Mouse (Mus musculus): ENCODE measurements around the gene Erich4. TPM values are rescaled to one million over a fixed set of nuclear protein-coding genes. Genes with fewer than 3 reads are reported as not detected.

The Erich4 gene
- polyA plus RNA-seq, 1 experiment from 2014 or later = 0.32 TPM

GRCm38 (mm10) chr7:25626509-25627430 lies 11.1 kb upstream of the Erich4 start, which contains the start of gene B3gnt8:
Gene B3gnt8 (plus strand): TSS chr7:25626654.
- WGBS = 12% methylated on average over 29 of the region's 29 CpGs
- Histone ChIP-seq H3K9ac (ENCODE audit: low read depth, low read length) (peak within 1 kb of the TSS; percentile 64), H3K4me2 (replicated peaks; ENCODE audit: low read depth, low read length) (peak within 1 kb of the TSS; percentile 70), H3K36me3 (ENCODE audit: control insufficient read depth, insufficient read depth, low read length) (peaks cover 56% of the 10 kb centered on the region), H3K9me3 (ENCODE audit: control insufficient read depth, low read length) (no peaks in the 10 kb centered on the region), H3K27ac (ENCODE audit: low read depth, low read length) (peak within 1 kb of the TSS; percentile 59; the same call in 1 of the 2 replicates), H3K4me3 (ENCODE audit: low read length) (peak within 1 kb of the TSS; percentile 43), H3K27me3 (ENCODE audit: control insufficient read depth, insufficient read depth, low read length) (no peaks in the 10 kb centered on the region), H3K4me1 (ENCODE audit: control insufficient read depth, insufficient read depth, low read length) (peaks cover 20% of the 10 kb centered on the region; the same call in 1 of the 2 replicates)
- ATAC-seq (ENCODE audit: low FRiP score, low TSS enrichment) = peak; percentile 45

- H3K36me3 ChIP-seq (ENCODE audit: control insufficient read depth, insufficient read depth, low read length) = peaks cover 56% of the 10 kb centered on the region
- H3K4me2 ChIP-seq (replicated peaks; ENCODE audit: low read depth, low read length) = no peak overlapping the region
- H3K9me3 ChIP-seq (ENCODE audit: control insufficient read depth, low read length) = no peaks in the 10 kb centered on the region
- H3K4me3 ChIP-seq (ENCODE audit: low read length) = no peak overlapping the region
- 81% methylated on average over 10 of the region's 10 CpGs for WGBS
- H3K9ac ChIP-seq (ENCODE audit: low read depth, low read length) = no peak overlapping the region
- ATAC-seq (ENCODE audit: low FRiP score, low TSS enrichment) = no peak
- peaks cover 20% of the 10 kb centered on the region; the same call in 1 of the 2 replicates for H3K4me1 ChIP-seq (ENCODE audit: control insufficient read depth, insufficient read depth, low read length)
- peak overlapping the region; percentile 59; the same call in 1 of the 2 replicates for H3K27ac ChIP-seq (ENCODE audit: low read depth, low read length)
- H3K27me3 ChIP-seq (ENCODE audit: control insufficient read depth, insufficient read depth, low read length) = no peaks in the 10 kb centered on the region
Observed at GRCm38 (mm10) chr7:25625594-25626250, 10.0 kb upstream of the Erich4 start.

GRCm38 (mm10) chr7:25624851-25625250 lies 9.2 kb upstream of the Erich4 start:
- Histone ChIP-seq H3K4me2 (replicated peaks; ENCODE audit: low read depth, low read length) (no peak overlapping the region), H3K4me3 (ENCODE audit: low read length) (no peak overlapping the region), H3K4me1 (ENCODE audit: control insufficient read depth, insufficient read depth, low read length) (peaks cover 25% of the 10 kb centered on the region), H3K36me3 (ENCODE audit: control insufficient read depth, insufficient read depth, low read length) (peaks cover 47% of the 10 kb centered on the region), H3K27me3 (ENCODE audit: control insufficient read depth, insufficient read depth, low read length) (no peaks in the 10 kb centered on the region), H3K9me3 (ENCODE audit: control insufficient read depth, low read length) (no peaks in the 10 kb centered on the region), H3K9ac (ENCODE audit: low read depth, low read length) (no peak overlapping the region), H3K27ac (ENCODE audit: low read depth, low read length) (no peak overlapping the region)
- ATAC-seq (ENCODE audit: low FRiP score, low TSS enrichment) = no peak
- 82% methylated on average over 5 of the region's 5 CpGs for WGBS

- 91% methylated on average over 11 of the region's 11 CpGs for WGBS
- peaks cover 39% of the 10 kb centered on the region for H3K36me3 ChIP-seq (ENCODE audit: control insufficient read depth, insufficient read depth, low read length)
Observed at GRCm38 (mm10) chr7:25623857-25624370, 8.2 kb upstream of the Erich4 start.

GRCm38 (mm10) chr7:25620751-25621150 lies 5.1 kb upstream of the Erich4 start:
- no peak overlapping the region for H3K4me3 ChIP-seq (ENCODE audit: low read length)
- H3K36me3 ChIP-seq (ENCODE audit: control insufficient read depth, insufficient read depth, low read length) = peaks cover 36% of the 10 kb centered on the region
- no peak overlapping the region for H3K27ac ChIP-seq (ENCODE audit: low read depth, low read length)
- 93% methylated on average over 11 of the region's 11 CpGs for WGBS
- no peaks in the 10 kb centered on the region for H3K9me3 ChIP-seq (ENCODE audit: control insufficient read depth, low read length)
- no peak for ATAC-seq (ENCODE audit: low FRiP score, low TSS enrichment)
- no peaks in the 10 kb centered on the region for H3K27me3 ChIP-seq (ENCODE audit: control insufficient read depth, insufficient read depth, low read length)
- no peak overlapping the region for H3K9ac ChIP-seq (ENCODE audit: low read depth, low read length)
- H3K4me1 ChIP-seq (ENCODE audit: control insufficient read depth, insufficient read depth, low read length) = peaks cover 7% of the 10 kb centered on the region; the same call in 1 of the 2 replicates
- H3K4me2 ChIP-seq (replicated peaks; ENCODE audit: low read depth, low read length) = no peak overlapping the region

More at GRCm38 (mm10) chr7:25623857-25624370, 8.2 kb upstream of the Erich4 start:
- no peak overlapping the region for H3K27ac ChIP-seq (ENCODE audit: low read depth, low read length)
- no peak overlapping the region for H3K4me3 ChIP-seq (ENCODE audit: low read length)
- no peak overlapping the region for H3K9ac ChIP-seq (ENCODE audit: low read depth, low read length)
- H3K27me3 ChIP-seq (ENCODE audit: control insufficient read depth, insufficient read depth, low read length) = no peaks in the 10 kb centered on the region
- peaks cover 27% of the 10 kb centered on the region for H3K4me1 ChIP-seq (ENCODE audit: control insufficient read depth, insufficient read depth, low read length)
- H3K4me2 ChIP-seq (replicated peaks; ENCODE audit: low read depth, low read length) = no peak overlapping the region
- ATAC-seq (ENCODE audit: low FRiP score, low TSS enrichment) = no peak
- no peaks in the 10 kb centered on the region for H3K9me3 ChIP-seq (ENCODE audit: control insufficient read depth, low read length)

GRCm38 (mm10) chr7:25620101-25620500 lies 4.4 kb upstream of the Erich4 start:
- peak overlapping the region; percentile 67 for H3K4me2 ChIP-seq (replicated peaks; ENCODE audit: low read depth, low read length)
- ATAC-seq (ENCODE audit: low FRiP score, low TSS enrichment) = no peak
- 90% methylated on average over 5 of the region's 5 CpGs for WGBS
- H3K27me3 ChIP-seq (ENCODE audit: control insufficient read depth, insufficient read depth, low read length) = no peaks in the 10 kb centered on the region
- peaks cover 36% of the 10 kb centered on the region for H3K36me3 ChIP-seq (ENCODE audit: control insufficient read depth, insufficient read depth, low read length)
- H3K4me3 ChIP-seq (ENCODE audit: low read length) = peak overlapping the region; percentile 63
- no peaks in the 10 kb centered on the region for H3K9me3 ChIP-seq (ENCODE audit: control insufficient read depth, low read length)
- no peak overlapping the region for H3K9ac ChIP-seq (ENCODE audit: low read depth, low read length)
- peaks cover 7% of the 10 kb centered on the region; the same call in 1 of the 2 replicates for H3K4me1 ChIP-seq (ENCODE audit: control insufficient read depth, insufficient read depth, low read length)
- no peak overlapping the region for H3K27ac ChIP-seq (ENCODE audit: low read depth, low read length)

- no peak overlapping the region; the same call in 1 of the 2 replicates for H3K27ac ChIP-seq (ENCODE audit: low read depth, low read length)
- H3K36me3 ChIP-seq (ENCODE audit: control insufficient read depth, insufficient read depth, low read length) = peaks cover 31% of the 10 kb centered on the region
- ATAC-seq (ENCODE audit: low FRiP score, low TSS enrichment) = no peak
- peak overlapping the region; percentile 61 for H3K9ac ChIP-seq (ENCODE audit: low read depth, low read length)
- peak overlapping the region; percentile 63 for H3K4me3 ChIP-seq (ENCODE audit: low read length)
- no peaks in the 10 kb centered on the region for H3K9me3 ChIP-seq (ENCODE audit: control insufficient read depth, low read length)
- 14% methylated on average over 5 of the region's 5 CpGs for WGBS
- no peaks in the 10 kb centered on the region for H3K27me3 ChIP-seq (ENCODE audit: control insufficient read depth, insufficient read depth, low read length)
- peak overlapping the region; percentile 67 for H3K4me2 ChIP-seq (replicated peaks; ENCODE audit: low read depth, low read length)
- H3K4me1 ChIP-seq (ENCODE audit: control insufficient read depth, insufficient read depth, low read length) = peaks cover 7% of the 10 kb centered on the region; the same call in 1 of the 2 replicates
Observed at GRCm38 (mm10) chr7:25619722-25619991, 4.0 kb upstream of the Erich4 start.

- Histone ChIP-seq H3K27ac (ENCODE audit: low read depth, low read length) (no peak within 1 kb of the TSS; the same call in 1 of the 2 replicates), H3K9ac (ENCODE audit: low read depth, low read length) (peak within 1 kb of the TSS; percentile 61), H3K4me3 (ENCODE audit: low read length) (peak within 1 kb of the TSS; percentile 63), H3K9me3 (ENCODE audit: control insufficient read depth, low read length) (no peaks in the 10 kb centered on the region), H3K36me3 (ENCODE audit: control insufficient read depth, insufficient read depth, low read length) (peaks cover 30% of the 10 kb centered on the region), H3K27me3 (ENCODE audit: control insufficient read depth, insufficient read depth, low read length) (no peaks in the 10 kb centered on the region), H3K4me2 (replicated peaks; ENCODE audit: low read depth, low read length) (peak within 1 kb of the TSS; percentile 67), H3K4me1 (ENCODE audit: control insufficient read depth, insufficient read depth, low read length) (peaks cover 7% of the 10 kb centered on the region; the same call in 1 of the 2 replicates)
- WGBS = 1% methylated on average over 53 of the region's 53 CpGs
- ATAC-seq (ENCODE audit: low FRiP score, low TSS enrichment) = peak; percentile 91
Observed at GRCm38 (mm10) chr7:25618865-25619721, 3.4 kb upstream of the Erich4 start, which contains the start of gene Dmac2. Gene Dmac2 (plus strand): TSS chr7:25619414.
